Mouse (Mus musculus) kidney, postnatal 25 days (tissue): Measurements from ENCODE around the gene Shc1.
"Not testable (repeated sequence)": the region's sequence is repeated elsewhere in the genome, so short reads cannot be mapped to it uniquely, and the experiment has no call there.

Experiments used
- DNase-seq, 2 experiments: peaks; one replicate each; pipeline ENCODE4 v3.0.0; 2021; ENCODE audit warnings: mixed read lengths in 2 of 2

Gene Shc1

DNA sequence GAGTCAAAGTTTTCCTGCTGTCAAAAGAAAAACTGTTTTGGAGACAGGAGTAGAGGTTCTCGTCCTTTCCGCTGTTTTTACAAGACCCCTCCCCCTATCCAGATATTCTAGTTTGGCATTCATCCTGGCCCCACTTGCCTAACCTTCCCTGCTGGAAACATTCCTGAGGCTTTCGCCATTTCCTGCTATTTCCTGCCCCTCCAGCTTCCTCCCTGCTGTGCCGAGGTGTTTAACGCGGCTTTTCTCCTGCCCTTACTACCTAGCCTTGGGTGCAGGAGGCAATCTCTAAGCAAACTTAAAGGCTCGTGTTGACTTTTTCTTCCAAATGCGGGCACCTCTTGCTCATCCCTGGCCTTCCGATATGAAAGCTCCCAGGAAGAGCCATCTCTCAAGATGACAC, 1.3 kb downstream of the Shc1 start:
- peak; percentile 73 to 78 for DNase-seq

DNA sequence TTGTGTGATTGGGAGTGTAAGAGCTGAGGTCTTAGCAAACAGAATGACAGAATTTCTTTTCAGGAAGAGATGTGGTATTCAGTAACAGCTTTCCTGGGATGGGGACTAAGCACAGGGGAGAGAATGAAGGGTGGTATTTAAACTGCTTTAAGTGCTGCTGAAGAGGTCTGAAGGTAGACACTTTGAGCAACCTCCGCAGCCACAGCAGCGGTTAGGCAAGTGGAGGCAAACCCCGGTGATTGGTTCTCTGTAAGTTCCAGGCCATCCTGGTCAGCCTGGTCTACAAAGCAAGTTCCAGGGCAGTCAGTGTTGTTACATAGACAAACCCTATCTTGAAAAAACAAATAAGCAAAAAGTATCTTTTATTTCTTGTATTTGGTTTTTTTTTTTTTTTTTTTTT, 1.7 kb downstream of the Shc1 start:
- DNase-seq: no peak

DNA sequence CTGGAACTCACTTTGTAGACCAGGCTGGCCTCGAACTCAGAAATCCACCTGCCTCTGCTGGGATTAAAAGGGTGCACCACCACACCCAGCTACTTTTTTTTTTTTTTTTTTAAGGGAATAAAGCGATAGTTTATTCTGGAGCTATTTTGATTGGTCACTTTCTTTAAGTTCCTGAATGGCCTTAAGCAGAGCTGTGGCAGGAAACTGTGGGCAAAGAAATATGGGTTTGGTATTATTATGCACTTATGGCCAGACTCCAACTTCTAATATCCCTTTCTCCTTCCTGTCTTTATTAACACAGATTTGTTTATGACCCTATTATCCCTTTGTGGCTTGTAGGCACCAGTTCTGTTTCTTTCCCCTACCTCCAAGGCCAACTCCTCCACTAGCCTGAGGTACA, 2.2 kb downstream of the Shc1 start:
- no peak for DNase-seq

DNA sequence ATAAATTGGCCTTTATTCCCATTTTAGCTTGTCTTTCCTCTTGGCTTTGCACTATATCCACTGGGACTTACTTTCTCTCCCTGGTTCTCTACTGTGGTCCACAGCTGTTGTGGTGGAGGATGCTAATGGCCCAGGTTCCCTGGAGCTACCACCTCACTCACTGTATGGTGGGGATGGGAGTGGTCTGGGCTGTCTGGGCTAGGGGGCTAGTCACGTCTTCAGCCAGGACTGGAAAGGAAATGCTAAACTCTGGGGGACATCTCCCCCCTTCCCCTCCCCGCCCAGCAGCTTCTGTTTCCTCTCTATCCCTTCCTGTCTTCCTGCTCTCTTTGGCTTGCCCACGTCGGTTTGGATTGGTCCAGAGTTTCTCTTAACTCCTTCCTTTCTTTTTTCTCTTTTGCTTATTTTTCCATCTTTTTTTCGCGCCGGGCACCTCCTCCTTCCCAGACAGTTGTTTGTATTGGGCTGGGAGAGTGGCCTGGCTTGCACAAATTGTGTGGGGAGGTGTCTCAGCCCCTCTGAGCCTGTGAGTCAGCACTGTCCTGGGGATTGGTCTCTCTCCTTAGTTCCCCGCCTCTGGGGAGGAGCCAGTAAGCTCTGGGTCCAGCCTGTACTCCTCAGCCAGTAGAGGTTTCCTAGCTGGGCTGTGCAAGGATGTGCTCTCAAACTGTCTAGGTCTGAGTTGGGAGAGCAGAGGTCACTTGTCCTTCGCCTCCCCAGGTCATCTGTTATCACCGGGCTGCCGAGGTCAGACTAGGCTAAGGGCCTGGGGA, 2.9 kb downstream of the Shc1 start:
- peak; percentile 79 to 90 for DNase-seq

DNA sequence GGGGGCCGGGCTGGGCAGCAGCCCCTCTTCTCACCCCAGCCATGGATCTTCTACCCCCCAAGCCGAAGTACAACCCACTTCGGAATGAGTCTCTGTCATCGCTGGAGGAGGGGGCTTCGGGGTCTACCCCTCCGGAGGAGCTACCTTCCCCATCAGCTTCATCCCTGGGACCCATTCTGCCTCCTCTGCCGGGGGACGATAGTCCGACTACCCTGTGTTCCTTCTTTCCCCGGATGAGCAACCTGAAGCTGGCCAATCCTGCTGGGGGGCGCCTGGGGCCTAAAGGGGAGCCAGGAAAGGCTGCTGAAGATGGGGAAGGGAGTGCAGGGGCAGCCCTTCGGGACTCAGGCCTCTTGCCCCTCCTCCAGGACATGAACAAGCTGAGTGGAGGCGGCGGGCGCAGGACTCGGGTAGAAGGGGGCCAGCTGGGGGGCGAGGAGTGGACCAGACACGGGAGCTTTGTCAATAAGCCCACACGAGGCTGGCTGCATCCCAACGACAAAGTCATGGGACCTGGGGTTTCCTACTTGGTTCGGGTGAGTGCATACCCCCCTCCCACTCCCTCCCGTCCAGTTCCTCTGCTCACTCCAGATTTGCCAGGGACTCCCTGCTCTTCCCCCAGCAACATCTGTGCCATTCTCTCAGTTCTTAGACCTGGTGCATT, 3.7 kb downstream of the Shc1 start:
- peak; percentile 31 to 59 for DNase-seq

DNA sequence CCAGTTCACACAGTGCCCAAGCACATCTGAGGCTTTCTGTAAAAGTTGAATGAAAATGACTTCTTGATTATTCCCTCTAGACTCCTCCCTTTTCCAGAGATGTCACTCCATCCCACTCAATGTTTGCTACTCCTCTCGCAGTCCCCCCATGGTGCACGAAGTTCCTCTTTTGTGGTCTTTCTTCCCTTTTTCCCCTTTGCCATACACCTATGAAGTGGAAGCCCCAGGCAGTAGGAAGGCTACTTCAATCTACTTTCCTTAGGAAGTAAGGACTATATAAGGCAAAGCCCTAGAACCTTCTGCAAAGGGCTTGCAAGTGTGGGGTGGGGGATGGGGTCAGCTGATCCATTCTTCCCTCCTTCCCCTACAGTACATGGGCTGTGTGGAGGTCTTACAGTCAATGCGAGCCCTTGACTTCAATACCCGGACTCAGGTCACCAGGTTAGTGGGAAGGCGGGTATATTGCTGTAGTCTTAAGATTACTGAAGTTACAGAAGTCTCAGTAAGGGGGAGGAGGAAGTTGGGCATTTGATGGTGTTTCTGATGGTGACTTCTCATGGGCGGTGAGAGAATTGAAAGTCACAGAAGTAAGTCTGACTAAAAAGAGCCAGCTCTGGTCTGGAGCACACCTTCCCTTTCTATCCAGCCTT, 4.4 kb downstream of the Shc1 start:
- no peak for DNase-seq

DNA sequence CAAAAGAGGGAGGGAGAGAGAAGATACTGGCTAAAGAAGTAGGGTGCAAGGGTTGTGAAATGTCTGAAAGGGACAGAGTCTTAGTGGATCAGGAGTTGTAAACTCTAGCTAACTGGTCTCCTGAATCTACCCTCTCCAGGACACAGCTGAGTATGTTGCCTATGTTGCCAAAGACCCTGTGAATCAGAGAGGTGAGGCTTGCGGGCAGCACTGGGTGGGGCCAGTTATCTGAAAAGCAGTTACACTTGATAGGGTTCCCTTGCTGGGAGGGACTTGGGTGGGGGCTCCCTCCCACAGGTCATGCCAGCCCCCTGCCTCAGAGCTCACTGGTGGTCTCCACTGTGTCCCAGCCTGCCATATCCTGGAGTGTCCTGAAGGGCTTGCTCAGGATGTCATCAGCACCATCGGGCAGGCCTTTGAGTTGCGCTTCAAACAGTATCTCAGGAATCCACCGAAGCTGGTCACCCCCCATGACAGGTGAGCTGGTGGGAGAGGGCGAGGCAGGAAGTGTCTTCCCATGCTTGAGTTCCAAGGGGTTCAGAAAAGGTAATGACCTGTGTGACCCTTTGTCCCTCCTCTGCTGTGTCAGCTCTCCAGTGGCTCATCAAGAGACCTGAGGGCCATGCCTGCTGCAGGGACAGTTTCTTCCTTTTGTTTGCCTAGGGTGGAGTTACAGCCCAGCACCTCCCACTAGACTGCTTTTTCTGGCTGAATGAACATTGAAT, 6.3 kb downstream of the Shc1 start:
- no peak for DNase-seq

DNA sequence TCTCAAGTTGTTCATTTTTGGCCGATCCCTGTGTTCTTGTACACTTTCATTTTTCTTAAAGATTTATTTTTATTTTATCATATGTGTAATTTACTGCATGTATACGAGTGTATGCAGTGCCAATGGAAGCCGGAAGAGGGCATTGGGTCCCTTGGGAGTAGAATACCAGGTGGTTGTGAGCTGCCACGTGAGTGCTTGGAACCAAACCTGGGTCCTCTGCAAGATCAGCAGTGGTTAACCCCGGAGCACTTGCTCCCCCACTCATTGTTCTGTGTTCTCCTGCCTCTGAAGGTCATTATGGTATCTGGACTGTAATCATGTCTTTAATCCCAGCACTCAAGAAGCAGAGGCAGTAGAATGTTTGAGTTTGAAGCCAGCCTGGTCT, 6.9 kb downstream of the Shc1 start:
- DNase-seq: no peak

DNA sequence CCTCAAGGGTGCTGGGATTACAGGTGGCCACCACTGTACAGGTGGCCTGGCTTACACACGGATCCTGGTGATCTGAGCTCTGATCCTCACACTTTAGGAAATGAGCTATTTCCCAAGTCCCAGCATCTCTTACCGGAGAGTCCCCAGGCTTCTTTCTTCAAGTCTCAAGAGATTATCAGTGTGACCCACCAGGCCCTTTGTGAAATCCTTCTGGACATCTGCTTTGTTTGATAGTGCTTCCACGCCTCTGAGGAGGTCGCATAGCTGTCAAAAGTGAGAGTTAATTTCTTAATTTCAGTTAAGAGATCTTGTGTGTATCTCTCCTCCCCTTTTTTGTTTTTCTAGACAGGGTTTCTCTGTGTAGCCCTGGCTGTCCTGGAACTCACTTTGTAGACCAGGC, 7.6 kb downstream of the Shc1 start:
- DNase-seq: no peak

DNA sequence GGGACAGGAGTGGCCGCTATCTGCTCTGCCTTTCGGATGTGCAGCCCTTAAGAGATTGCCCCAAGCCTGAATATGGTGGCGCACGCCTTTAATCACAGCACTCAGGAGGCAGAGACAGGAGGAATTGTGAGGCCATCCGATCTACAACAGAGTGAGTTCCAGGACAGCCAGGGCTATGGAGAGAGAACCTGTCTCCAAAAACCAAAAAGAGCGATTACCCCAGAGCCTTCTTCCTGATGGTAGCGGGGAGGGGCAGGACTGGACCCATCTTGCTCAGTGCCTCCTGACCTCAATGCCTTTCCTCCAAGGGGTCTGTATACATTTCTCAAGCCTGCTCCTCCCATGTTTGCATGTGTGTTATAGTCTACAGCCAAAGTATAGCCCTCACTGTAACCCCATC, 10.8 kb downstream of the Shc1 start:
- not testable (repeated sequence) for DNase-seq

DNA sequence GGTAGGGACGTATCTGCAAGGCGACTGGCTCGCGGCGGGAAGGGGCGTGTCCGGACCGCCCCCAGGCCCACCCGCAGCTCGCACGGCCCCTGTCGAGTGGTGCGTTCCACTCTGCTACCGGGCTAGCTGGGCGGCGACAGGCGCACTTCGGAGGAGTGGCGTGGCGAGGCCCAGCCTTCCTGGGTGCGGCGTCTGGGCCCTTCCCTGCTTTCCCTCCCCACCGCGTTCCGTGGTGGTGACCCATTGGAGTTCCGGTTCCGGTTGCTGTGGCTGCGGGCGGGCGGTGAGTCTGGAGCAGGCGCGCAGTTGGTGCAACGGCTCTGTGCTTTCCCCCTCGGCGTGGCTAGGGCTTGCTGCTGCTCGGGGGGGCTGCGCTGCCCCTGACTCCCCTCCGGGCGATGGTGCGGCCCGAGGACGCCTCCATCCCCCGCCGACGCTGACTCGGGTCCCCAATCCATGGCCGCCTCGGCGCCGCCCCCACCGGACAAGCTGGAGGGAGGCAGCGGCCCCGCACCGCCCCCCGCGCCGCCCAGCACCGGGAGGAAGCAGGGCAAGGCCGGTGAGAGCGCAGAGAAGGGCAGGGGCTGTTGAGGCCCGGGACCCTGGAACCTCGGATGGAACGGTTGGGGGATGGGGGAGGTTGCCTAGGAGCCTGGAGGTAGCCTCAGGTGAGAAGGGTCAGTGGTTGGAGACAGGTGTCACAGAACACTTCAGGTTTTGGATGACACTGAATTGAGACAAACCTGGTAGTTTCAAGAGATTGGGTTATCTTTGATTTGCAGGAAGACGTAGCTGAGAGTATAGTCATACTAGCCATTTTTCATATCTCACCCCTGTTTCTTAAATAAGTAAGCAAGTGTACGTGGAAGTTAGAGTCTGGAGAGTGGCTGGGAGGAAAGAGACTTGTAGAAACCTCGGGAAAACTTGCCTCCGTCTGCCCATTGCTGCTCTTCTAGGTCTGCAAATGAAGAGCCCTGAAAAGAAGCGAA, 12.2 kb downstream of the Shc1 start, which contains the start of gene Pygo2:
Gene Pygo2 (plus strand): TSS at position 44 of the 989 bp plus-strand sequence.
- peak; percentile 94 to 99 for DNase-seq

DNA sequence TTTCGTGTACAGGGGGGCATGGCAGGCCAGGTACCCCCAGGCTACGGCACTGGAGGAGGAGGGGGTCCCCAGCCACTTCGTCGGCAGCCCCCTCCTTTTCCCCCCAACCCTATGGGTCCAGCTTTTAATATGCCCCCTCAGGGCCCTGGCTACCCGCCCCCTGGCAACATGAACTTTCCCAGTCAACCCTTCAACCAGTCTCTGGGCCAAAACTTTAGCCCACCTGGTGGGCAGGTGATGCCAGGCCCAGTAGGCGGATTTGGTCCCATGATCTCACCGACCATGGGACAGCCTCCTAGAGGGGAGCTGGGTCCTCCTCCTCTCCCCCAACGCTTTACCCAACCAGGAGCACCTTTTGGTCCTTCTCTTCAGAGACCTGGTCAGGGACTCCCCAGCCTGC, 14.4 kb downstream of the Shc1 start:
- no peak for DNase-seq

DNA sequence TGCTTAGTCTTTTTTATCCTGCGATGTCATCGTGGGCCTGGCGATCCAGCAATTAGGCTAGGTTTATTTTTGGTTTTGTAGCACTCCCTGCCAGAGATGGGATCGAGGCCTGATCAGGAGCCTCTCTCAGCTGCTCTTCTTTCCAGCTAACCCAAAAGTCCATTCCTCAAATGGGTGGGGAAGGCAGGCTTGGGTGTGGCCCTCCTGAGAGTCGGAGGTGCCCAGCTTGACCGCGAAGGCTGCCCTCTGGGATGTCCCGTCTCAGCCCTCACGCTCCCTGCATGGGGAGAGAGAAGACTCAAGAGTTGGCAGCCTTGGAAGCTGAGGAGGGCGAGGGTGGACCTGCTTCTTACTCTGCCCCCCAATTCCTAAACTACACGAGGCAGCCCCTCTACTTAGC, 16.3 kb downstream of the Shc1 start:
- no peak for DNase-seq

DNA sequence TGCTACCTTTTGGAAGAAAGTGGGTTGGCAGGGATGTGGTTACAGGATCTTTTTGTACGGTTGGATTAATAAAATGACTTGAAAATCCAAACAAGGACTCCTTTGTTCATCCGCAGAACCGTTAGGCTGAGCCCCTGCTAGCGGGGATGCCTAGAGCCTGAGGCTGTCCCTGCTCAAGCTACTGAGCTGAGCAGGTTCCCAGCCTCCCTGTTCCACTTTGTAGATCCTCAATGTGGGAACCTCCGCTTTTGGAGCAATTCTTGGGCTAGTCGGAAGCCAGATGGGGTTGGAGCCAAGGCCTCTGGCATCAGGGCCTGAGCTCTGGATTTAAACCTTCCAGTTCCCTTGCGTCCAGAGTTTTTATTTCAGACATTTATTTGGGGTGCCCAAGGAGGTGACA, 16.8 kb downstream of the Shc1 start:
- DNase-seq: no peak

DNA sequence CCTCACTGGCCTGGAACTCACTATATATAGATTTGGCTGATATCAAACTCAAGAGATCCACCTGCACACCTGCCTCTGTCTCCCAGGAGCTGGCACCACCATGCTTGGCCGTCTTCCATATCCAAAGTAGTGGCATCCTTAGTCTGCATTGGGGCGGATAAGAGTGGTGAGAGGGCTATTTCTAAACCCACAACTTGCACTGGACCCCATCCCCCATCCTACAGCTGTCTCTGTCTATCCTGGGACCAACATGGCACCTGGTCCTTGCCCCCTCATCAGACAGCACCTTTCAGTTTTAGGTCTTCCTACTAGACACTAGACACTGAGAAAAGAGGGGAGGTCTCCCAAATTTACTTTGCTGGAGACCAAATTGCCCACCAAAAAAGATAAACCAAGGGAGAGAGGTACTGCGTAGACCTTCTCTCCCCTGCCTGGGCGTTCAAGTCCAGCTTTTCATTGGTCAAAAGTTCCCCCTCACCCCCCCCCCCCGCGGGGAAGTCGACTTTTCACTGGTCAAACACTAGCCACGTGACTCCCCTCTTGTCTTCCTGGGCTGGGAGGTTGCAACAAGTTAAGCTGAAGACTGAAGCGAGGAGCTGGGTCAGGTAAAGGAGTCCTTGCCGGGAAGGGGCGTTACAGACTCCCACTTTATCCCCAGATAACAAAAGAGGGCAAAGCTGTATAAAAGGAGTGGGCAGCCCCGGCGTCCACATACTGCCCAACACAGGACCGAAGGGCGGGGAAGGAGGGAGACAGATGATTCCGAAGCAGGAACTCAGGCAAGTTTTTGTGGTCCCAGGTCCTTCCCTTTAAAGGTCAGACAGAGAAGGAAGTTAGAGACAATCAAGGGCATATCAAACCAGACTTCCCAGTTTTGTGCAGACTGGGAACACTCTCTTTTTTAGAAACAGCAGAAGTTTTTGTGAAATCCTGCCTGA, 18.2 kb downstream of the Shc1 start, which contains the start of gene Pbxip1:
Gene Pbxip1 (plus strand): TSS at position 531 of the 938 bp plus-strand sequence.
- DNase-seq: peak; percentile 82 to 91

DNA sequence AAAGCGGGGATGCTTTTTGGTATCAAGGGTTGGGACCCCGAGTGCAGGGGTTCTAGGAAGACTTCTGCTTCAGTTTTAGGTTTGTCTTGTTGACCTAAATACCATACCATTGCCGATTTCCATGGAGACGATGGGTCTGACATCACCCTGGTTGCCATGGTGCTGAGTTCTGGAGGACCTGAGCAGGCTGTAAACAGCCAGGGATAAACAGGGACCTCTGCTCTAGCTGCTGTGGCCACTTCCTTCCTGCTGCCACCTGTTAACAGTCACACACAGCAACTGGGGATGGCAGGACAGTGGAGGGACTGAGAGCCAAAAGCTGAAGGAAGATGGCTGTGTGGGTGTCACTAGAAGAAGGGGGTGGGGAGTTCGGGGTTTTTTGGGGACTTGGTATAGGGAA, 19.0 kb downstream of the Shc1 start:
- DNase-seq: peak in 1 of 2 experiments; percentile 63

DNA sequence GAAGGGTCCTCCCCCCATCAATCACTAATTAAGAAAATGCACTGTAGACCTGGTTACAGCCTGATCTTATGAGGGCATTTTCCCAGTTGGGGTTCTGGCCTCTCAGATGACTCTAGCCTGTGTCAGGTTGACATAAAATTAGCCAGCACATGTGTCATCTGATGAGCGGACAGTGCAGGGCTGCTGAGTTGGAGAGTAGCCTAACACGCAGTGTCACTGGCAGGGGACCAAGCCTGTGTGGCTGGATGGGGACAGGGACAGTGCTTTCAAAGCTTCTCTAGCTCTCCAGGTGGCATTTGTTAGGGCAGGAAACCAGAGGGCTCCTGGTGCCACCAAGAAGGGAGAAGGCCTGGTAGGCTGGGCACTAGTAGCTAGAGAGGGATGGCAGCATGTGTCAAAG, 22.4 kb downstream of the Shc1 start:
- no peak for DNase-seq

DNA sequence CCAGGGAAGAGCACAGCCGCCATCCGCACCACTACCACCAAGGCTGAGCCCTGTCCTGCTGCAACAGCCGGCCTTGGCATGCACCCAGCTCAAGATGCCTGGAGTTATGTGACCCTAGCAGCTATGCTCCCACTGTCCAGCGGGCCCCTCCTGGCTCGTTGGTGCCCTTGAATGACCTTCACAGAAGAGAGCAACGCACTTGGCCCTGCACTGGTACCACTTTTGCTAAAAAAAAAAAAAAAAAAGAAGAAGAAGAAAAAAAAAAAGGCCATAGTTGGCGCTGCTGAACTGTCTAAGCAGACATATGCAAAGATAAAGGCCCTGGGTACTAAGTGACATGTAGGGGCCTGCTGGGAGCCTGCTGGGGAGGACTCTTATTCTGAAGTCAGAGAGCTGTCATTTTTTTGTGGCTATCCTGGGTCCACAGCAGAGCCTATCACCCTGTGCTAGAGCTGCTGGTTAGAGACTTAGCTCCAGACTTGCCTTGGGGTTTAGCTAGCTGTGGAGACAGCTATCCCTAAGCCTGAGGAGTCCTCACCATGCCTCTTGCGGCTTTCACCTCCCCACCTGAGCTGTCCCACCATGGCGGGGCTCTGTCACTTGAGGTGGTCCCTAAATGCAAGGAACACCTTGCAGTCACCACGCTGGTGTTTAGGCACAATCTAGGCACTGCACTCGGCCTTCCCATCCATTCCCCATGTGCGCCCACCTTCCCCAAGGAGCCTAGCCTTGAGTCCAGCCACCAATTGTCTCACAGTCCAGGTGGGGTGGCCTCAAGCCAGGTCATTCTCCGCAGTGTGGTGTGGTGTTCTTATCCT, 30.7 kb downstream of the Shc1 start:
- peak; percentile 79 to 83 for DNase-seq

DNA sequence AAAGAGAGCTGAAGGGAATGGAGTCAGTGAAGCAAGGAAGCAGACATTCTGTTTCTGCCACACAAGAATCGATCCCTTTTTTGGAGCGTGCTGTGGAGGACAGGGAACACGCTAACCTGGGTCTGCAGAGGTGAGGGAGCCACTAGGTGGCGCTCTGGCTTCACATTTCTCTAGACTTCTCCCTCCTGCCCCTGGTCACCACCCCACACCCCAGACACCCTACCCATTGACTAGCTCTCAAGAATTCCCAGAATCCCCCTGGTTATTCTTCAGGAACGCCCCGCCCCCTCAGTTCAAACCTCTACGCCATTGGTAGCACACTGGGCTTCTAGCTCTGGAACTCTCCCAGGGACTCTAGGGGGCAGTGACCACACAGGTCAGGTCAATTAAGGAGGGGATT, 31.3 kb downstream of the Shc1 start:
- peak; percentile 84 to 86 for DNase-seq

DNA sequence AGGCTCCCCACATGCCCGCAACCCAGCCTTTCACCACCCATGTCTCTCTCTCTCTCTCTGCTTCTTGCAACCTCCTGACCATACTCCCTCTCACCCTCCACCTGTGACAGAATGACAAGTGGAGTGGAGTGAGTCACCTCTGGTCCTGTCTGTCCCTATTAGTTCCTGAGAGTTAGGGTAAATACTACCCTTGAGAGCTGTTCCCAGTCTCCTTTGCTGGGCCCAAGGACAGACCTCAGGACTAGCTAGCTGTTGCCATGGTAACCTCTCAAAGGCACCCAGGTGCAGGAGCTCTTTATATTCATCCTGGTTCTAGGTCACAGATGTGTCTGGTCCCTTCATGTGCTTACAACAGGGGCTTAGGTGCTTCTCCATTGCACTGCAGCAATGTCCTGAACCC, 33.7 kb downstream of the Shc1 start:
- DNase-seq: no peak
